Mouse (Mus musculus): ENCODE measurements at regions not wholly inside any gene's neighbourhood (a gene's known extent, or its start where the extent isn't known, plus 50 kb on each side); places are given as distances from the start of the nearest gene placed in this dataset.

DNA sequence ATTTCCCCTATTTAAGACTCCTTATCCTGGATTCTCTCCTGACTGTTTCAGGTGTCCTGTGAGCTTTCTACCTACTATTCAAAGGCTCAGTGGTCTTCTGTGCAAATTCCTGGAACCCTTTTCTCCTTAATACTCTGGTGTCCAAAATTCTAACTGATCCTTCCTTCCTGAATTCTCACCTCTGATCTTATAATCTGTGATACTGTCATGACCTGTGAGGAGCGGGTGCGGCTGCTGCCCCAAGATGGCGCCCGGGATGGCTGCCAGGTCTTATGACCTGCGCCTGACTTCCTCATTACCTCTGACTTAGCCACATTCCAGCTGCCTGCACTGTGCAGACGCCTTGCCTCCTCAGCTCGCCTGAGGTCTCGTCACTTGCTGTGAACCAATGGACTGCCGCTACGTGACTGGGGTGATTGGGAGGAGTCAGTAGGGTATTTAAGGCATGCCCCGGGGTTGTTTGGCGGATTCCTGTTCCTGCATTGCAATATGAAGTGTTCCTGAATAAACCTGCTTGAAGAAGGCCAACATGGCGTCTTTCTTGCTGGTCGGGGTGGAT lies 131.2 kb downstream of the Ptbp2 start:
- DNase-seq (ENCODE audit: low read depth, low spot score), result no peak

DNA sequence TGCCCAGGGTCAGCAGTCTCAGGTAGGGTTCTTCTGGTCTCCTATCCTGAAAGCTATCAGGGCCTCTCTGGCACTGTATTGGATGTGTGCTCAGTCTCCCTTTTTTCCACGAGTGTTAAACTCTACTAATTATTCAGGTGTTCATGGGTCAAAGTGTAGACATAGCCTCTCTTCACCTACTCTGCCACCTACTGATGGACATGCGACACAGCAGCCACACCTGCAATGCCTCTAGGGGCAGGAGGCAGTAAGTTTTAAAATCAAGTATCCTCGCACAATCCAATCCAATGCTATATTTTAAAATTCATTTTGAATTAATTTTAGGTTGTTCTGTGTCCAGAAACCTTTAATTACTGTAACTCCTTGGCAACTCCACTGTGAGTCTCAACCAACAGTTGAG lies 145.6 kb downstream of the Ptbp2 start:
- DNase-seq (ENCODE audit: low read depth, low spot score), result no peak

DNA sequence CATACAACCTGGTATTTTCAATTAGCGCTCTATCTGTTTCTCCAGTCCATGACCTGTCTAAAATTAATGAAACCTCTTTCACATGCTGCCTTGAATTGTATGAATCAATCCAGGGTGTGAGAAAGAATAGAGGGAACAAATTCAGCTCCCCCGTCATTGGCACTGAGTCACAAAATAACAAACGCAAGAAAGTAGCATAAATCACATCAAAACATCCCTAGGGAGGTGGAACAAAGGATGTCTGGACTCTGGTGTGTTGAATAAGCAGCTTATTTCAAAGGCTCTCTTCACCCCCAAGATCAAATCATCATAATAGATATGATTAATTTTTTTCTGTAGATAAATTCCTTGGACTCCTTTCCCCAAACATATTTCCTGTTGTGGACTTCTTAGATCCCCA lies 148.6 kb downstream of the Ptbp2 start:
- DNase-seq (ENCODE audit: low read depth, low spot score), result peak; percentile 10

DNA sequence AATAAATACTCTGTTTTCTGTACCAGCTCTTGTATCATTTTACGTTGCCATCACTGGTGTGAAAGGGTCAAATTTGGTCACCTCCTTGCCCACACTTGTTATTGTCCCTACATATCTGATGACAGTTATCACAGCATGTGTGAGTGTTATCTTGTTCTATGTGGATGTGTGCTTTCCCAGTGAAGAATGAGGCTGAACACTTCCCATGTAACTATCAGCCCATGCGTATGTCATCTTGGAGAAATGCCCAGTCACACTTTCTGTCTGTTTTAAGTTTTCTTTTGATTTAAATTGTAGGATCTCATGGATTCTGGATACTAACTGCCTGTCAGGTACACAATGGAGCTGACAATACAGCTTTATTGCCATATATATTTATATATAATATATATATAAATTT lies 150.8 kb downstream of the Ptbp2 start:
- DNase-seq (ENCODE audit: low read depth, low spot score), result no peak

DNA sequence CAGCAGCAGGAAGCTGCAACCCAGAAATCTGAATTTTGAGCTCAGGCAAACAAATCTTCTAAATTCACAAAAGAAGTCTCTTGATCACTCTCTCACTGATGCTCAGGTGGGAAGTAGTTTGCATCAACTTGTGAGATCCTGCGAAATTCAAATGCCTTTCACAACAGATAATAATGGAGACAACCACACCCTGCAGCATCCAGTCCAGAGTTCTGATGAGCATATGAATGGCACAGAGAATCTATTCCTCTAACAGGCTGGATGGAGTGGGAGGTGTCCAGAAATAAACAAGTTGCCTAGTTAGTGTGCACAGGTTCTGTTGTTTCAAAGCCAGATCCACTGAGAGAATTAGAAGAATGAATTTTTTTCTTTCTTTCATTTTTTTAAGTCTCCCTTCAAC lies 178.2 kb downstream of the Ptbp2 start:
- DNase-seq (ENCODE audit: low read depth, low spot score), result no peak

DNA sequence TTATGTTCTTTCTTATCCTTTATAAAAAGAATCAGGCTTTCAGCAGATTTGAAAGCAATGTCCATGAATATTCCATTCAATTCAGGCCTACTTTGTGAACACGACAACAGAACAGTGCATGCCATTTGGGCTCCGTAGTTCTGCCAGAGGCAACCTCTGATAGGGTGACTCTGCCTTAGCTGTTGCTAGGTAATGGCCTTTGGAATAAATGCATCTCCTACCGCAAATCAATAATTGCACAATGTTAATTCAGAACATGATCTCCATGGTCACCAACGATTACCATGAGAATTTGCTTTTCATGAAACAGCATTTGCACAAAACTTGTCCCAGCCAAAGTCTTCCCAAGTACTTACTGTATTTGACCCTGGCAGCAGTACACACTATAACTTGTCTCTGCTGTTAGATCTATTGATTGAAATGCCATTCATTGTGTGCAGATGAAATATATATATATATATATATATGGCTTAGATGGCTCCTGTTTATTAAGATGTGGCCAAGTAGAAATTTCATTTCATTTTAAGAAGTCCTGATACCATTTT lies 195.3 kb downstream of the Ptbp2 start:
- peak; percentile 12 for DNase-seq (ENCODE audit: low read depth, low spot score)

DNA sequence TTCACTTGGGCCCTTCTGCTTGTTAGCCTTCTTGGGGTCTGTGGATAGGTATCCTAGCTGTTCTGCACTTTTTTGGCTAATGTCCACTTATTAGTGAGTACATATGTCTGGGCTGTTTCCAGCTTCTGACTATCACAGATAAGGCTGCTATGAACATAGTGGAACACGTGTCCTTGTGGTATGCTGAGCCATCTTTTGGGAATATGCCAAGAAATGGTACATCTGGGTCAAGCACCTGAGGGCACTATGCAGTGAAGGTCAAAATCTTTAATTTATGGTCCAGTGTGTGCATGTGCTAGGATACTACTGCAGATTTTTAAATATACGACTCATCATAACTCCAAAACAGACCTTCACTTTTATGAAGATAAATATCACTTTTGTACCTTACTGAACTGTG lies 196.3 kb downstream of the Ptbp2 start:
- no peak for DNase-seq (ENCODE audit: low read depth, low spot score)

DNA sequence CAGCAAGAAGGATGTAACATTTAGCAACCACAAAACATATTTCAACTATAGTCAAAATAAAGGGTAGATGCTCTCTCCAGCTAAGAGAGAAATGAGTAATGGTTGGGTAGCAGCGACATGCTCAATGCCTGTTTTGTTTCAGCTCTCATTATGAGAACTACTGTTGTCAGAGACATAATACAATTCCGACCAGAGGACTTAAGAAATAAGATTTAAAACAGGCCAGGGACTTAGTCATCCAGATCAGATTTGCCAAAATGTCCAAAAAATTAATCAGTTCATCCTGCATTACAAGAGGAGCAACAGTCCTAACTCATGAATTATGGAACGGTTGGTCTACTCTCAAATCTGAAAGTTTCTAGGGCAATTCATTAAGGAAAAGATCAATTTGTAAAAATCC lies 208.8 kb downstream of the Ptbp2 start:
- no peak for DNase-seq (ENCODE audit: low read depth, low spot score)

DNA sequence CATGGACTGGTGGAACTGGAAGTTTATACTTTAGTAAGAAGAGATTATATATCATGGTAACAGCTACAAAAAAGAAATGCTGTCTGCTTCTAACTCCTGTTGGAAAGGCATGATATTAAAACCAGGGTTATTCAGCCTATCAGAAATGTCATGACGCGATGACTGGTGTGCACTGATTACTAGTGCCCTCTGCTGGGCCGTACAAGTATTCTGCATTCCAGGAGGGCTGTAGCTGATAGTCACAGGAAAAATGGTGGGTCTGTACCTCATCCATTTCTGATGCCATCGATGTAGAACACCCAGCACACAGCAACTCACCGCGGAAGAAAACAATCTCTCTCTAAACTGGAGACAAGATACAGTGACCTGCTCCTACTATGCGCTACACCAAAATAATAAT lies 246.4 kb downstream of the Ptbp2 start:
- peak; percentile 26 for DNase-seq (ENCODE audit: low read depth, low spot score)

DNA sequence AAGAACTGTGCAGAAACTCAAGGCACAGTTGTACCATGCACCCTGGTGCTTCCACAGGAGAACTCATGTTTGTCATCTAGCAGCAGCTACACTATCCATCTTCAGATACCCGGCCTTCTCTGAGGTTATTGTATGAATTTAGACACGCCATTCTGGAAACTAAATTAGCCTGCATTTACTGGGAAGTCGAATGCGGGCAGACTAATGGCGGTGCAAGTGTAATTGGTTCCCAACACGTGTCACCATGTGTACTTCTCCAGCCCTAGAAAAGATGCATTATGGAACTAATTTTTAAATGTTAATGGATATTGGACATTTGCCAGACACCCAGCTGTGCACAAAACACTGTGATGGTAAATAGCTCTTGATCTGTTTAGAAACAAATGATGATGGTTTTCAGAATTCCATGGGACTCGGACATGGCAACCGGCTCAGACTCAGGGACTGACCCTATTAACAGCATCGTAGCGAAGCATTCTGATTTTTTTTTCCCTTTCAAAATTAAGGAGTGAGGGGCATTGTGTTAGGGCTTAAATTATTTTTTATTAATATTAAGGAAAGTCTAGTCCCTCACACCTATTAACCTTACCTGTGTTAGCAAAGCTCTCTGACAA lies 259.6 kb downstream of the Ptbp2 start:
- no peak for DNase-seq (ENCODE audit: low read depth, low spot score)

DNA sequence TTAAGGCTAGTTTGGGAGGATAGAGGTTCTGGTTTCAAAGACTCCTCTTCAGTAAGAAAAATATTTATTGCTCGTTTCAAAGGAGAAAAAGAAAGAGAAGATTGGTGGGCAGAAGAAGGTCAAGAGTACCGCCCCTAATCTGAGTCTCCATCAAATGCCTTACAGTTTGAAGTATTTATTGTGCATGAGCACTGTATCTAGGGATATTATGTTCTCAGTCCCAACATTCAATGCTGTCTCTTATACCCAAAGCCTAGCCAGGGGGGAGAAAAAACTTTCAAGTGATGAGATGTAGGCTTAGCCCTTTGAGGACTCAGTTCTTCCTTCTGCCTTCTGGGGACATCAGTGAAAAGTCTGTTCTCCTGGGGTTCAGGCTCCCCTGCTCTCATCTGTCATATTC lies 271.7 kb downstream of the Ptbp2 start:
- no peak for DNase-seq (ENCODE audit: low read depth, low spot score)

DNA sequence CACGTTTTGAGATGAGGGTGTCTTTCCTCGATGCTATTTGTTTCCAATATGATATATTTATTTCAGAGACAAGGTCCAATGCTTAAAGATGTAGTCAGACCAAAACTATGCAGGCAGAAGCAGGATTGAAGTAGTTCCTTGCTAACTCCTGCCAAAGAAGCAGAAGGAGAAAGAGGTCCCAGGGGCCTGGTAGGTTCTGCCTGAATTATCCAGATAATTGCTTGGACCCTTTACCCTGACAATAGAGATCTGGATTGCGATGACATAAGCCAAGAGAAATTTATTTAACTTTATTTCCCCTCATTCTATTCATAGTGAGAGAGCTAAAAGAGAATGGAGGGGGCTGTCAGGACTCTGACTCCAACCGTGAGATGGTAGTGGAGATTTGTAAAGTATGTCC lies 275.1 kb downstream of the Ptbp2 start:
- no peak for DNase-seq (ENCODE audit: low read depth, low spot score)

DNA sequence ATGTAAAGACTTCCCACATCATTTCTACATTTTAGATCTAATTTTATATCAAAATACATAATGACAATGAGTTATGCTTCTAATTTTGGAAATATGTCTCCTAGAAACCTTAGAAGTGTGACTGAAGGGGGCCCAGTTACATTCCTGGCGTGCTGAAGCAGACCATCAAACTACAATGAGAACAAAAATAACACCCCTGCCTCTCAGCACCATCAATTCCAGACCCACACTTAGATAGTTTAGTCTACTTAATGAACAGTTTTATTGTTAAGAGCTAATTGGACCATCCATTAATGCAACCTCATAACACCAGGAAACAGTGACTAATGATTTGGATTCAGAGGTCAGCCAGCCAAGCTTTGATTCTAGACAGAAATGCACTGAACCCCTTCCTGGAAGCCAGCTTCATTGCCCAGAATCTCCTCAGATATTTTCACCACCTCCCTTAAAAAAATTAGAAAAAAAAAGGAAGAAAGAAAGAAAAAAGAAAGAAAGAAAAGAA lies 280.7 kb downstream of the Ptbp2 start:
- DNase-seq (ENCODE audit: low read depth, low spot score), result no peak

DNA sequence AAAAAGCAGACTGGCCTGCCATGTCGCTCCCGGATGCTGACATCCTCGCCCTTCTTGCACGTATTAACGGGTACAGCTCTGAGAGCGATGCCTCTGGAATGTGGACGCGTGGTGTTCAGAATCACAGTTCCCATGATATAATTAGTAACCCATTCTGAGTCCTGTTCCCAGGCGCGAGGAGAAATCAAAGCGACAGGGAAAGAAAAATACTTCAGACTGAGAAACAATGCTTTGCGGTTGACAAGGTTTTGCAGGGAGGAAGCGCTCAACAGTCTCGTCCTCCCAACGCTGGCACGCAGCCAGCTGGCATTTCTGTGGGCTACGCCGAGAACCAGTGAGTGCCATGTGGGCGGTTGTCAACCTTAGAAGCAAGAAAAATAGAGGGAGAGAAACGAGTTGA lies 285.6 kb downstream of the Ptbp2 start:
- DNase-seq (ENCODE audit: low read depth, low spot score), result no peak

DNA sequence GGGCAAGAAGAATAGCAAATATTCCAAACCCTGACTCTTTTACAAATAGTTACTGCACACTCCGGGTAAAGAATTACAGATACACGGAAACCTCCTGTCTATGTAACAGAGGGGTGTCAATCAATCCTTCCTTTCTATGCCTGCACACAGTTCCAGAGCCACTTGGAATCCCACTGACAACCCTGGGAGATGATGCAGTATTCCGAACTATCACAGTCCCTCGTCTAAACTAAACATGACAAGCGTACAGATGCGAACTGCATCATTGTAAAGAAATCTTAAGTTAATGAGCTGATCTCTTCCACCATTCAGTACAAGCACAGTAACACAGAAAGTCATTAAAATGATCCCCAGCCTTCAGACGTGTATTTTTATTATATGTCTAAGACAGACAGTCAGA lies 286.4 kb downstream of the Ptbp2 start:
- DNase-seq (ENCODE audit: low read depth, low spot score), result no peak

DNA sequence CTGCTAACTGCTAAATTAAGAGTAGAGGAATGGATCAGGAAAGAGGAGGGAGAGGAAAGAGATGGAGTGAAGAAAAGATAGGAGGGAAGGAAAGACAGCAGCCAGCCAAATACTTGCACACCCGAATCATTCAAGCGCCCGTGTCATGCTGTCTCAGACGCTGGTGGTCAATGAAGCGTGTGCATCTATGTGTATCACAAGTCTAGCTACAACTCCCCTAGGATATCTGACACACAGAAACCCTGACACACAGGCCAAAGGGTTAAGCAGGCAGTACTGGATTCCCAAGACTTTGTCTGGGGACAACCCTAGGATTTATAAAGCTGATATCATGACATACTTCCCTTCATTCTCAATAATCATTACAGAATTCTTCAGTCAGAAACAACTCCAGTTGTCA lies 289.7 kb downstream of the Ptbp2 start:
- DNase-seq (ENCODE audit: low read depth, low spot score), result no peak

DNA sequence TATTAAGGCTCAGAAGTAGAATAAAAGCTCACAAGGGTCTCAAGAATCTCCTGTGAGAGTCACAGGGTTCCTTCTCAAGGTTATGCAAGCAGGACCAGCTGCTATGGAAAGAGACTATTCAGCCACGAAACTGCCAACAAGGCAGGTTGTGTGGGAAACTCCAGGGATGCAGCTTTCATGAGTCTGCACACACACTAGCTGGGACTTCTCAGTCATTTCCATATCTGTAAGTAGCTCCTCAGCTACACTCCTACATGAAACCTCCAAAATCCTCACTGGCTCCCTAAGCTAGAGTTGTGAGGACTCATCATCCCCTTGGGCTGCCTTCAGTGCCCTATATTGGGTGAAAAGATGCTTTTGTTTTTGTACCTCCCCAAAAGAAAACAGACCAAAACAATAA lies 291.6 kb downstream of the Ptbp2 start:
- no peak for DNase-seq (ENCODE audit: low read depth, low spot score)

DNA sequence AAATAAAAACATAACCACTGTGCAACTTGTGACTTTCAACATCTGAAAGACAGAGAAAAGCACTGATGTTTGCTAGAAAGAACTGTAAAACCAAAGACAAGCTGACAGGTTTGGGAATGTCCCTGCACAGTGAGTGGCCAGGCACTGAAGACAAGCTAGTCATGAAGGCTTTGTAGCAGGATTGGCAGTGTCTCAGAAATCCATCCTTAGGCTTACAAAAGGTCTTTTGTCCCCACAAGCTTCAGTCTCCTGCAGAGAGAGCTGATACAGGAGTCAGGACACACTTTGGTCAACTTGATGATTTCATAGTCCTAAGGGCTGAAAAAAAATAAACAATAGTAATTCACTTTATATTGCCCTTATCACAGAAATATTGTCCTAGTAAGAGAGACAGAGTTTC lies 294.9 kb downstream of the Ptbp2 start:
- no peak for DNase-seq (ENCODE audit: low read depth, low spot score)
